ENCODE assay signal across 9 mouse cellular contexts in the genomic region with DNA sequence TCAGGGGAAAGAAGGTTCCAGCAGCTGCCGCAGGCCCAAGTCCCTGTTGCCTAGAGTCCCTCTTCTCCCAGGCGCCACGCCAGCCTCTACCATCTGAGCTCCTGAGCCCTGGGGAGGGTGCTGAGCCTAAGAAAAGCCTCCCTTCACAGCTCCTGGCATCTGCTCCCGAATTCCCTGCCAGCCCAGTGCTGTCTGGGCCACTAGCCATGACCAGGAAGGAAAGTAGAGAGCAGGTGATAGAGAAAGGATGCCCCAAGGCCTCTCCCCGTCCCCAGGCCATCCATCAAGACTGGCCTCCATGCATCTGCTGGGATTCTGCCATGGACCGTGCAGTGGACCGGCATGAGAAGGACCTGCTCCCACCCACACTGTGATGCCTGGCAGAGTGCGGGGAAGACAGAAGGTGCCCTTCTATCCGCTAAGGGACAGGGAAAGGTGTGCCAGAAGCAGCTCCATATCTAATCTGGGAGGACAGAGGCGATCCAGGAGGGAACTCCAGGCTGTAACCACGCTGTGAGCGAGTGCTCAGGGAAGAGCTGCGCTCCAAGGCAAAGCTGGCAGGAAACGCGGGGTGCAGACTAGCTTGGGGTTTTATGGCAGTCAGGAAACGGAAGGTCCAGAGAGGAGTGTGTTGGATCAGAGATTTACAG. TPM values are rescaled to one million over a fixed set of nuclear protein-coding genes. Genes with fewer than 3 reads are reported as not detected.
DNase-seq lines count a peak whose midpoint lies in the region; ATAC-seq lines count a peak whose summit lies in the region.
"Had no signal": no experiment of that assay in that cellular context is flagged by ENCODE, and none has a peak within 500 bp of the region (broad histone marks: within the 10 kb centered on the region; RNA-seq: fewer than 3 reads in every experiment).

No protein-coding gene starts in this region.

- H3K27ac ChIP-seq in intestine, embryonic 16.5 days (ENCODE audit: low read length) = no peak overlapping the region
- H3K27ac ChIP-seq in kidney, embryonic 16.5 days (ENCODE audit: low read length) = no peak overlapping the region

- peak; percentile 84 for ATAC-seq in cerebellum, adult (ENCODE audit: insufficient number of reproducible peaks, low FRiP score, low TSS enrichment)
- ATAC-seq in intestine, embryonic 16.5 days = no peak
- no peak for ATAC-seq in kidney, embryonic 16.5 days (ENCODE audit: low FRiP score, low TSS enrichment)

- WGBS in intestine, embryonic 16.5 days = 59% methylated on average over 16 of the region's 16 CpGs
- 59% methylated on average over 16 of the region's 16 CpGs for WGBS in kidney, embryonic 16.5 days

- peaks cover 4% of the 10 kb centered on the region for H3K4me1 ChIP-seq in intestine, embryonic 16.5 days (ENCODE audit: control insufficient read depth, insufficient read depth, low read length)
- no peaks in the 10 kb centered on the region for H3K4me1 ChIP-seq in kidney, embryonic 16.5 days (ENCODE audit: insufficient read depth, low read length)

- no peaks in the 10 kb centered on the region for H3K27me3 ChIP-seq in intestine, embryonic 16.5 days (replicated peaks; ENCODE audit: control insufficient read depth, insufficient read depth, low read length)
- H3K27me3 ChIP-seq in kidney, embryonic 16.5 days (ENCODE audit: insufficient read depth, low read length) = no peaks in the 10 kb centered on the region

- peak; percentile 75 for DNase-seq in adrenal gland, adult 2 months
- no peak for DNase-seq in adrenal gland, postnatal 4 days (ENCODE audit: low spot score in 2 of 2)
- DNase-seq in gastrocnemius, postnatal 10 days = peak; percentile 69
- DNase-seq in layer of hippocampus, adult 9-11 months = peak; percentile 86
- DNase-seq in right cerebral cortex, postnatal 4 days = peak; percentile 88

- no peaks in the 10 kb centered on the region for H3K9me3 ChIP-seq in intestine, embryonic 16.5 days (ENCODE audit: control insufficient read depth, low read length)
- H3K9me3 ChIP-seq in kidney, embryonic 16.5 days (ENCODE audit: low read length) = no peaks in the 10 kb centered on the region

- no peak overlapping the region for H3K4me2 ChIP-seq in intestine, embryonic 16.5 days (ENCODE audit: low read depth, low read length)
- no peak overlapping the region for H3K4me2 ChIP-seq in kidney, embryonic 16.5 days (replicated peaks; ENCODE audit: low read depth, low read length)

- H3K4me3 ChIP-seq in intestine, embryonic 16.5 days (ENCODE audit: low read length) = no peak overlapping the region
- H3K4me3 ChIP-seq in kidney, embryonic 16.5 days (ENCODE audit: low read length) = no peak overlapping the region
- H3K4me3 ChIP-seq: myocyte had no signal

- no peaks in the 10 kb centered on the region for H3K36me3 ChIP-seq in intestine, embryonic 16.5 days (ENCODE audit: control insufficient read depth, insufficient read depth, low read length)
- no peaks in the 10 kb centered on the region for H3K36me3 ChIP-seq in kidney, embryonic 16.5 days (ENCODE audit: insufficient read depth, low read length)

- no peak overlapping the region for H3K9ac ChIP-seq in intestine, embryonic 16.5 days (ENCODE audit: low read depth, low read length)
- no peak overlapping the region for H3K9ac ChIP-seq in kidney, embryonic 16.5 days (replicated peaks; ENCODE audit: low read length)

RNA-seq across cellular contexts. Expression of a gene that starts 18.6 kb away (rescaled TPM):
- 1,000 to 10,000 TPM; 1,225 to 1,281 TPM for total RNA-seq in adrenal gland, adult 2 months (2021)
- 6,176 and 11,313 TPM in 2 replicates for polyA plus RNA-seq in adrenal gland, adult 2 months (2012; rRNA removed)
- 100 to 1,000 TPM; 684 to 719 TPM for total RNA-seq in adrenal gland, postnatal 4 days (2021)
- 1 to 10 TPM; 1.2 to 1.8 TPM for total RNA-seq in gastrocnemius, postnatal 10 days (2021)
- 8.7 and 12.2 TPM in 2 replicates for polyA plus RNA-seq in intestine, embryonic 16.5 days (2015; fragmentation: Nextera tagmentation; extraction: Ambion mirVana)
- polyA plus RNA-seq in kidney, embryonic 16.5 days (2015; fragmentation: Nextera tagmentation; extraction: Ambion mirVana) = 2.0 and 5.5 TPM in 2 replicates

RNA-seq across cellular contexts. Expression of a gene that starts 41.2 kb away (rescaled TPM):
- 10 to 100 TPM; 49.0 to 50.9 TPM for total RNA-seq in adrenal gland, adult 2 months (2021)
- 140 and 145 TPM in 2 replicates for polyA plus RNA-seq in adrenal gland, adult 2 months (2012; rRNA removed)
- total RNA-seq in adrenal gland, postnatal 4 days (2021) = 10 to 100 TPM; 33.5 to 33.7 TPM
- 10 to 100 TPM; 13.3 to 15.4 TPM for total RNA-seq in gastrocnemius, postnatal 10 days (2021)
- 50.2 and 56.3 TPM in 2 replicates for polyA plus RNA-seq in intestine, embryonic 16.5 days (2015; fragmentation: Nextera tagmentation; extraction: Ambion mirVana)
- 31.0 and 33.9 TPM in 2 replicates for polyA plus RNA-seq in kidney, embryonic 16.5 days (2015; fragmentation: Nextera tagmentation; extraction: Ambion mirVana)

Comparison
In these comparisons a context has a peak if more than half of its experiments do, and no peak if none do; other contexts are left out.
1. DNase-seq: peak in adrenal gland, adult 2 months (single experiment), gastrocnemius, postnatal 10 days (single experiment), layer of hippocampus, adult 9-11 months (single experiment) and right cerebral cortex, postnatal 4 days (single experiment); none in adrenal gland, postnatal 4 days (0 of 2).
2. RNA of a gene that starts 18.6 kb away (total RNA-seq): 1,225 to 1,281 TPM in adrenal gland, adult 2 months and 684 to 719 TPM in adrenal gland, postnatal 4 days; 1.2 to 1.8 TPM in gastrocnemius, postnatal 10 days; every median in the first group is over 100 times any median in the second.